Mouse (Mus musculus) midbrain, embryonic 16.5 days (tissue): ENCODE results near the gene Eef1akmt2. TPM values are rescaled to one million over a fixed set of nuclear protein-coding genes. Genes with fewer than 3 reads are reported as not detected.

Experiments used
- ATAC-seq: fragments of 200-750 bp; cut with Nextera tagmentation; 2 replicates; pipeline ENCODE4 v1.8.0; 2017; ENCODE audit warnings: moderate TSS enrichment
- H3K27ac ChIP-seq: fragments of 300-500 bp; sonication (generic); 2 replicates; pipeline ENCODE4 v1.5.1; 2014; ENCODE audit warnings: mild to moderate bottlenecking, low read length, mixed read lengths
- H3K27me3 ChIP-seq: fragments of 300-500 bp; sonication (generic); 2 replicates; pipeline ENCODE4 v1.6.1; 2014; ENCODE audit warnings: low read depth, low read length, mixed read lengths; ENCODE audit not compliant: control insufficient read depth, insufficient read depth
- H3K36me3 ChIP-seq: fragments of 300-500 bp; sonication (generic); 2 replicates; pipeline ENCODE4 v1.6.1; 2014; ENCODE audit warnings: mild to moderate bottlenecking, low read length, moderate library complexity, mixed read lengths; ENCODE audit not compliant: control insufficient read depth, insufficient read depth
- H3K4me1 ChIP-seq: fragments of 300-500 bp; sonication (generic); 2 replicates; pipeline ENCODE4 v1.6.1; 2014; ENCODE audit warnings: mild to moderate bottlenecking, low read length, mixed read lengths; ENCODE audit not compliant: control insufficient read depth, insufficient read depth
- H3K4me2 ChIP-seq: fragments of 300-500 bp; sonication (generic); 2 replicates; pipeline ENCODE4 v1.6.1; 2014; ENCODE audit warnings: mild to moderate bottlenecking, low read length, mixed read lengths
- H3K4me3 ChIP-seq: fragments of 300-500 bp; sonication (generic); 2 replicates; pipeline ENCODE4 v1.5.1; 2014; ENCODE audit warnings: low read depth, mild to moderate bottlenecking, low read length, moderate library complexity, mixed read lengths
- H3K9ac ChIP-seq: fragments of 300-500 bp; sonication (generic); 2 replicates; pipeline ENCODE4 v1.6.1; 2014; ENCODE audit warnings: low read depth, low read length, mixed read lengths
- H3K9me3 ChIP-seq: fragments of 300-500 bp; sonication (generic); replicated peaks from 2 replicates; pipeline ENCODE4 v1.6.1; 2014; ENCODE audit warnings: mild to moderate bottlenecking, low read length, mixed read lengths; ENCODE audit not compliant: control insufficient read depth, poor library complexity, severe bottlenecking
- WGBS: fragments of 180-500 bp; shearing (Covaris S2); extraction: QIAGEN DNeasy Blood & Tissue Kit; methylation state at CpG from one replicate; pipeline ENCODE4 v1.1.7; 2014; 5-methylcytosine and 5-hydroxymethylcytosine counted together
- polyA plus RNA-seq: library from polyadenylated mRNA; unstranded; fragments of >200 nt; fragmentation: Nextera tagmentation; extraction: Ambion mirVana; gene quantifications from 2 replicates; pipeline ENCODE4 v1.2.1, GENCODE M21; 2015

The Eef1akmt2 gene
- 91.7 and 94.3 TPM in 2 replicates for polyA plus RNA-seq

- peak; percentile 97 for ATAC-seq
- Histone ChIP-seq H3K4me1 (peaks cover 10% of the 10 kb centered on the region), H3K36me3 (peaks cover 6% of the 10 kb centered on the region; the same call in 1 of the 2 replicates), H3K9me3 (no peaks in the 10 kb centered on the region), H3K27ac (peak within 1 kb of the TSS; percentile 96), H3K9ac (peak within 1 kb of the TSS; percentile 88), H3K27me3 (no peaks in the 10 kb centered on the region), H3K4me2 (peak within 1 kb of the TSS; percentile 76), H3K4me3 (peak within 1 kb of the TSS; percentile 68)
- 0% methylated on average over 35 of the region's 37 CpGs for WGBS
Measured at GRCm38 (mm10) chr7:132852173-132852844, at the start of gene Eef1akmt2. Gene Eef1akmt2 (minus strand): TSS chr7:132852673.

- H3K27ac ChIP-seq = no peak overlapping the region
- no peaks in the 10 kb centered on the region for H3K9me3 ChIP-seq
- 64% methylated on average over 2 of the region's 2 CpGs for WGBS
Measured at GRCm38 (mm10) chr7:132900826-132901531, 48.5 kb upstream of the Eef1akmt2 start.

GRCm38 (mm10) chr7:132898234-132898633 lies 45.8 kb upstream of the Eef1akmt2 start:
- H3K36me3 ChIP-seq = no peaks in the 10 kb centered on the region
- no peak overlapping the region for H3K4me2 ChIP-seq
- H3K9me3 ChIP-seq = no peaks in the 10 kb centered on the region
- H3K27me3 ChIP-seq = no peaks in the 10 kb centered on the region
- no peaks in the 10 kb centered on the region for H3K4me1 ChIP-seq
- no peak overlapping the region for H3K9ac ChIP-seq
- 93% methylated on average over 2 of the region's 2 CpGs for WGBS
- ATAC-seq = no peak
- H3K27ac ChIP-seq = no peak overlapping the region
- H3K4me3 ChIP-seq = no peak overlapping the region

More at GRCm38 (mm10) chr7:132900826-132901531, 48.5 kb upstream of the Eef1akmt2 start:
- no peaks in the 10 kb centered on the region for H3K36me3 ChIP-seq
- H3K4me3 ChIP-seq = no peak overlapping the region
- no peaks in the 10 kb centered on the region for H3K4me1 ChIP-seq
- H3K4me2 ChIP-seq = no peak overlapping the region
- ATAC-seq = no peak
- no peak overlapping the region for H3K9ac ChIP-seq
- no peaks in the 10 kb centered on the region for H3K27me3 ChIP-seq

- H3K9ac ChIP-seq = no peak overlapping the region
- no peaks in the 10 kb centered on the region for H3K9me3 ChIP-seq
- H3K36me3 ChIP-seq = no peaks in the 10 kb centered on the region
- no peak for ATAC-seq
- no peak overlapping the region for H3K27ac ChIP-seq
- no peaks in the 10 kb centered on the region for H3K27me3 ChIP-seq
- H3K4me2 ChIP-seq = no peak overlapping the region
- H3K4me1 ChIP-seq = no peaks in the 10 kb centered on the region
- 88% methylated on average over 10 of the region's 10 CpGs for WGBS
- H3K4me3 ChIP-seq = no peak overlapping the region
Measured at GRCm38 (mm10) chr7:132897258-132897657, 44.8 kb upstream of the Eef1akmt2 start.

- H3K27me3 ChIP-seq = no peaks in the 10 kb centered on the region
- no peaks in the 10 kb centered on the region for H3K4me1 ChIP-seq
- WGBS = 90% methylated on average over 9 of the region's 9 CpGs
- no peak overlapping the region for H3K9ac ChIP-seq
- ATAC-seq = no peak
- H3K27ac ChIP-seq = no peak overlapping the region
- no peaks in the 10 kb centered on the region for H3K36me3 ChIP-seq
- no peaks in the 10 kb centered on the region for H3K9me3 ChIP-seq
- no peak overlapping the region for H3K4me3 ChIP-seq
- no peak overlapping the region for H3K4me2 ChIP-seq
Measured at GRCm38 (mm10) chr7:132896206-132896815, 43.8 kb upstream of the Eef1akmt2 start.

GRCm38 (mm10) chr7:132894841-132895555 lies 42.5 kb upstream of the Eef1akmt2 start:
- Histone ChIP-seq H3K36me3 (no peaks in the 10 kb centered on the region), H3K4me2 (no peak overlapping the region), H3K27ac (no peak overlapping the region), H3K27me3 (no peaks in the 10 kb centered on the region), H3K9me3 (no peaks in the 10 kb centered on the region), H3K4me3 (no peak overlapping the region), H3K4me1 (no peaks in the 10 kb centered on the region), H3K9ac (no peak overlapping the region)
- ATAC-seq = no peak
- WGBS = 74% methylated on average over 7 of the region's 7 CpGs

GRCm38 (mm10) chr7:132893336-132893735 lies 40.9 kb upstream of the Eef1akmt2 start:
- no peaks in the 10 kb centered on the region for H3K9me3 ChIP-seq
- no peak overlapping the region for H3K4me2 ChIP-seq
- H3K27ac ChIP-seq = no peak overlapping the region
- H3K9ac ChIP-seq = no peak overlapping the region
- ATAC-seq = no peak
- H3K4me1 ChIP-seq = no peaks in the 10 kb centered on the region
- WGBS = 85% methylated on average over 1 of the region's 1 CpGs
- no peaks in the 10 kb centered on the region for H3K36me3 ChIP-seq
- no peaks in the 10 kb centered on the region for H3K27me3 ChIP-seq
- no peak overlapping the region for H3K4me3 ChIP-seq

GRCm38 (mm10) chr7:132892806-132893205 lies 40.3 kb upstream of the Eef1akmt2 start:
- WGBS = 77% methylated on average over 7 of the region's 7 CpGs
- Histone ChIP-seq H3K9me3 (no peaks in the 10 kb centered on the region), H3K4me3 (no peak overlapping the region), H3K36me3 (no peaks in the 10 kb centered on the region), H3K4me1 (no peaks in the 10 kb centered on the region), H3K4me2 (no peak overlapping the region), H3K27me3 (no peaks in the 10 kb centered on the region), H3K9ac (no peak overlapping the region), H3K27ac (no peak overlapping the region)
- ATAC-seq = no peak
